Mouse (Mus musculus): Measurements from ENCODE around the gene Ankrd6. TPM values are rescaled to one million over a fixed set of nuclear protein-coding genes. Genes with fewer than 3 reads are reported as not detected.

The Ankrd6 gene
- polyA plus RNA-seq, 1 experiment from 2014 or later = 27.1 TPM

DNA sequence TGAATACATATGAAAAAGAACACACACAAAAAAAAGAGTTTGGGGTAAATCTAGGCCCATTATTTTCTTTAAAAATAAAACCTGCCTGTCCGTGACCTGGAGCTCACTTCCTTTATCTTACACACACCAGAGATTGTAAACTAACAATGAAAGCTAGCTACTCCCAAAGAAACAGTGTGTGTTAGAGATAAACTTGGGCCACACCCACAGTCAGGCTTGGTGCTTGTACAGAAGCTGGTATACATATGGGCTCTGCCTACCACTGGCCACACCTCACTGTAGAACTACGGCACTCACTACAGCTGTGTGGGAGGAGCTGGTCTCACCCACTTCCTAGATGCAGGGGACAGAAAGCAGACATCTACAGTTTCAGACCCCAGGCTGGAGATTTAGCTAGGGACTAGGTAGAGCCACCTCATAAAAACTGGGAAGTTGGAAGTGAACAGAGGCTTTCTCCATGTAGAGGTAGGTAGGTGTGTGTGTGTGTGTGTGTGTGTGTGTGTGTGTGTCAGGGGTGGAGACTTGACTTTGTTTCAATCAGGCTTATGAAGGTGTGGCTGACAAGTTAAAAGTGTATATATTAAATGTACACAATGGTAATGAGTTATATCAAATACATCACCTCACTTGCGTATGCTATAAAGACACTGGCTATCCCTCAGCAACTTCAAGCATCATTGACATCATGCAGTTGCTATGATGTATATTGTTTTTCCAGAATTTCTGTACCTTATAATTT lies 41.2 kb downstream of the Ankrd6 start:
- H3K4me3 ChIP-seq = no peak overlapping the region
- WGBS = 78% methylated on average over 3 of the region's 3 CpGs
- DNase-seq (ENCODE audit: low spot score) = no peak
- peaks cover 14% of the 10 kb centered on the region for H3K36me3 ChIP-seq
- no peaks in the 10 kb centered on the region for H3K27me3 ChIP-seq (ENCODE audit: insufficient read depth, poor library complexity, severe bottlenecking)
- peaks cover 7% of the 10 kb centered on the region for H3K4me1 ChIP-seq (replicated peaks)
- H3K9me3 ChIP-seq = no peaks in the 10 kb centered on the region
- no peak overlapping the region for H3K27ac ChIP-seq

DNA sequence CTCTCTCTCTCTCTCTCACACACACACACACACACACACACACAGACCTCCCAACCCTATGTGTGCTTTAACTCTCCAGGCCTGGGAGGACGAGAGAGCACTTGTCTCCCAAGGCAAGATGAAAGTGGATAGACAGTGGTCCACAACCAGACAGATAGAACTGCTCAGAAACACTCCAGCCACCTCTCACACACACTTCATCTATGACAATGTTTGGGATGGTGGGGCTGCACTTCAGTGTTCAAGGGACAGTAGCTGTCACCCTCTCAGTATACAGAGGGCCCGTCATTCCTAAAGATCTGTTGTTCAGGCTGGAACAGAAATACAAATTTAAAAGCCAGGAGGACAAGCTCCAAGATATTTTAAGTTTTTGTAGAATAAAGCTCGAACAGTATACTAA lies 43.0 kb downstream of the Ankrd6 start:
- Histone ChIP-seq H3K4me1 (replicated peaks) (peaks cover 8% of the 10 kb centered on the region), H3K27ac (no peak overlapping the region), H3K36me3 (peaks cover 4% of the 10 kb centered on the region; the same call in 1 of the 2 replicates), H3K27me3 (ENCODE audit: insufficient read depth, poor library complexity, severe bottlenecking) (no peaks in the 10 kb centered on the region), H3K9me3 (no peaks in the 10 kb centered on the region), H3K4me3 (no peak overlapping the region)
- WGBS = 81% methylated on average over 3 of the region's 3 CpGs
- no peak for DNase-seq (ENCODE audit: low spot score)

DNA sequence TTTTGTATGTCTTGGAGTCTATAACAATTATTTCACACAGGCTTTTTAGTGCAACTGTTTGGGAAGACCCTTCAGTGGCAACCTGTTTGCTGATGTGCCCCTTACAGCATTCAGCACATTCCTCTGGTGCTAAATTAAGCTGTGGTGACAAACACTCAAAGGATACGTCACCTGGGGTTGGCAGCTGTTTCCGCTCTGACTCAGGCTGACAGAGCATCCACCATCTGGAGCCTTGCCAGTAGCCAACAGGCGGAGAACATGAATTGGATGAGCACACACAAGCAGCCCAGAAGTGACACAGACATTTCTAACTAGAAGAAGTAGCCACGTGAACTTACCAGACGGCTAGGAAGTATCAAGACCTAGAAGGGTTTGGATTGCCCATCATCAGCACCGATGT lies 44.0 kb downstream of the Ankrd6 start:
- no peak for DNase-seq (ENCODE audit: low spot score)

DNA sequence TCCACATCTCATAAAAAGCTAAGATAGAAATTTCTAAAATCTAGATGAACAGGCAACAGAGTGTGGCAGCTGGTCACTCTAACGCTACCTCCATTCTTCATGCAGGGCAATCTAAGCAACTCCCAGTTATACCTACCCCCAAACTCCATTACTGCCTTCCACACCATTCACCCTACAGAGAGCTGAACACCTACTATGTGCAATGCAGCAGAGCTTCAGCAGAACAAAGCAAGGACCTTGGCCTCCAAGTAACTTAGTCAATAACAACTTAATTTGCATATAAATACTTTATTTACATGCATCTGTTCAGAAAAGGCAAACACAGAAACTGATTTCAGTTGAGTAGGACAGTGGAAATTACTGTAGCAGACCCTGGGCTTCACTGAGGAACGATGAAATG lies 44.7 kb downstream of the Ankrd6 start:
- no peak overlapping the region for H3K4me3 ChIP-seq
- WGBS = 97% methylated on average over 2 of the region's 2 CpGs
- H3K27ac ChIP-seq = no peak overlapping the region
- H3K27me3 ChIP-seq (ENCODE audit: insufficient read depth, poor library complexity, severe bottlenecking) = no peaks in the 10 kb centered on the region
- peaks cover 8% of the 10 kb centered on the region for H3K4me1 ChIP-seq (replicated peaks)
- H3K9me3 ChIP-seq = no peaks in the 10 kb centered on the region
- no peak for DNase-seq (ENCODE audit: low spot score)
- H3K36me3 ChIP-seq = peaks cover 8% of the 10 kb centered on the region; the same call in 1 of the 2 replicates

More for the DNA sequence above, 44.0 kb downstream of the Ankrd6 start:
- Histone ChIP-seq H3K9me3 (no peaks in the 10 kb centered on the region), H3K4me3 (no peak overlapping the region), H3K4me1 (replicated peaks) (peaks cover 8% of the 10 kb centered on the region), H3K27me3 (ENCODE audit: insufficient read depth, poor library complexity, severe bottlenecking) (no peaks in the 10 kb centered on the region), H3K36me3 (peaks cover 8% of the 10 kb centered on the region; the same call in 1 of the 2 replicates), H3K27ac (no peak overlapping the region)
- 88% methylated on average over 6 of the region's 6 CpGs for WGBS

DNA sequence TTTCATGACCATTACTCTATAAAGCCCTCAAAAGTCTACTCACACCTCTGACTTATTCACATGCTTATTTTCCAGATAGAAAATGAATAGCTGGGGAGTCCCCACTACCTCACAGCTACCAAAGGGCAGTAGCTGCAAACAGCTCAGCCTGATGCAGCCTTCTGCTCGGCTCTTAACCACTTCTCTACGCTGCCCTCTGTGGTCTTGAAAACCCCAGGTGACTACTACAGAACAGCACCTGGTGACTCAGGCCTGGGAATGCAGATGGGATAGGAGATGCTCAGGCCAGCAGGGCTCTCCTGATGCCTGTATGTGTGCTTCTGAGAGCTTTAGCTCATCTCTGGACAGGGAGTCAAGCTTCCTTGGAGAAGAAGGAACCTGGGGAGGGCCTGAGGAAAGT lies 45.3 kb downstream of the Ankrd6 start:
- DNase-seq (ENCODE audit: low spot score) = no peak
- H3K27me3 ChIP-seq (ENCODE audit: insufficient read depth, poor library complexity, severe bottlenecking) = no peaks in the 10 kb centered on the region
- peaks cover 8% of the 10 kb centered on the region for H3K4me1 ChIP-seq (replicated peaks)
- H3K9me3 ChIP-seq = no peaks in the 10 kb centered on the region
- peaks cover 6% of the 10 kb centered on the region; the same call in 1 of the 2 replicates for H3K36me3 ChIP-seq
- H3K4me3 ChIP-seq = no peak overlapping the region
- H3K27ac ChIP-seq = no peak overlapping the region
- WGBS = 84% methylated on average over 2 of the region's 2 CpGs

DNA sequence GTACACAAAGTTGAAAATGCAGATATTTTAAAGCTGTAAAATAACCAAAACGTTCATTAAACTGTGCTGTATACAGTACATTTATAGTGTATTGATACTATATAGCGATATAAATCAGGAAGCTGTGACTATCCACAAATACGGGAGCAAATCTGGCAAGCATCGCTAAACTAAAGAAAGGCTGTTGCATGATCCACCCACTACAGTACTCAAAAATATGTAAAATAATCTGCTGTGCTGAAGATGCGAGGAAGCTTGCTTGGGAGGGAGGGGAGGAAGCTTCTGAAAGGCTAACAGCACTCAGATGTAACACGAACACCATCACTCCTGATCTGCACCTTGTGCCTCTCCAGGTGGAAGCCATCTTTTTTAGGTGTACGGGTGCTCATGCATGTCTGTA lies 46.8 kb downstream of the Ankrd6 start:
- Histone ChIP-seq H3K4me3 (no peak overlapping the region), H3K27ac (no peak overlapping the region), H3K36me3 (peaks cover 4% of the 10 kb centered on the region; the same call in 1 of the 2 replicates), H3K9me3 (no peaks in the 10 kb centered on the region), H3K27me3 (ENCODE audit: insufficient read depth, poor library complexity, severe bottlenecking) (no peaks in the 10 kb centered on the region), H3K4me1 (replicated peaks) (peaks cover 8% of the 10 kb centered on the region)
- no peak for DNase-seq (ENCODE audit: low spot score)
- WGBS = 93% methylated on average over 7 of the region's 7 CpGs

DNA sequence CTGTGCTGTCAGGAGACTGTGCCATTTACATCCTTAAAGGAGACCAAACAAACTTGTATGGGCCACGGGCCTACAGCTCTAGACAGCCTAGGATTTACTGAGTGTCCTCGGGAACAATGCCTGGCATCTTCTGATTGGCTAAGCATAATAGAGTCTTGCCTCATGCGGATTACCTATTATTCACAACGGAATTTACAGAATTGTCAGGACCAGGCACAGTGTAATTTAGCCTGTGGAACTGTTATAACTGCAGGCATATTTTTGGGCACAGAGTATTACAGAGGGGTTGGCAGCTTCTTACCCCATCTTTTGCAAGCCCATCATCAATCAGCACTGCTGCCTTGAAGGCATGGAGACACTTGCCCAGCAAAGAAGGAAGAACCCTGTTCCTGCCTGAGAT lies 51.6 kb downstream of the Ankrd6 start:
- H3K36me3 ChIP-seq = peaks cover 26% of the 10 kb centered on the region
- no peaks in the 10 kb centered on the region for H3K27me3 ChIP-seq (ENCODE audit: insufficient read depth, poor library complexity, severe bottlenecking)
- DNase-seq (ENCODE audit: low spot score) = no peak
- H3K4me3 ChIP-seq = no peak overlapping the region
- no peaks in the 10 kb centered on the region for H3K4me1 ChIP-seq (replicated peaks)
- no peak overlapping the region for H3K27ac ChIP-seq
- WGBS = 63% methylated on average over 4 of the region's 4 CpGs
- peaks cover 12% of the 10 kb centered on the region for H3K9me3 ChIP-seq

DNA sequence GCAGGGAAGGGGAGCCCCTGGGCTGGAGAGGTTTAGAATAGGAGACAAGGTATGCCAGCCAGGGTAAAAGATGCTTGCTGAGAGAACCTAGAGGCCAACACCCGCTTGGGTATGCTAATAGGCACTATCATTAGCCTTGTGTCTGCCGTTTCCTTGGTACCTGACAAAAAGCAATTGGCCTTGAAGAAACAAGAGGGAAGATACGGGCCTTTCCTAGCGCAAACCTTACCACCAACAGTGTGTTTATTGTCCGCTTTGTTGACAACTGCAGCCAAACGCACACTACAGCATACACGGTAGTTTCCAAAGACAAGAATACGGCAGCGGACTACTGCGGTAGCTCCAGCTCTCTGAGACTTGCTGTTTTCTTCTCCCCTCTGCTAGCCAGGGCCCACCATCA lies 59.3 kb downstream of the Ankrd6 start:
- Histone ChIP-seq H3K4me3 (no peak overlapping the region), H3K27ac (no peak overlapping the region), H3K36me3 (peaks cover 25% of the 10 kb centered on the region), H3K9me3 (peaks cover 20% of the 10 kb centered on the region), H3K4me1 (replicated peaks) (peaks cover 24% of the 10 kb centered on the region), H3K27me3 (ENCODE audit: insufficient read depth, poor library complexity, severe bottlenecking) (no peaks in the 10 kb centered on the region)
- no peak for DNase-seq (ENCODE audit: low spot score)
- 87% methylated on average over 10 of the region's 10 CpGs for WGBS

DNA sequence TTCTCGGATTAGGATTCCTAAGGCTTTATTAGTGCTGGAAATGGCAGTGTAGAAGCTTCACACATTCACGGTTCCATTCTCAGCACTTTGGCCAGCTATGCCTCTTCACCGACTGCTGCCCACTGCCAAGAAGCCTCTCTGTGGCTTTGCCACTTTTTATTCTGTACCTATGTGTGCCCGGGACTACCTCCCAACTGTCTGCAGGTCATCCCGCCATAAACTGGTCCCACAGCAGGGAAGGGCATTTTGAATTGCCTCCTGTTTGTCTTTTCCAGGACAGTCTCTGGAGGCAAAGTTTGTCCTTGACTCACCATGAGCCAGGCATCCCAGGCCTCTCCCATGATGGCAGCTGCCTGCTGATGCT lies 59.9 kb downstream of the Ankrd6 start:
- WGBS = 88% methylated on average over 5 of the region's 5 CpGs
- H3K27me3 ChIP-seq (ENCODE audit: insufficient read depth, poor library complexity, severe bottlenecking) = no peaks in the 10 kb centered on the region
- no peak for DNase-seq (ENCODE audit: low spot score)

DNA sequence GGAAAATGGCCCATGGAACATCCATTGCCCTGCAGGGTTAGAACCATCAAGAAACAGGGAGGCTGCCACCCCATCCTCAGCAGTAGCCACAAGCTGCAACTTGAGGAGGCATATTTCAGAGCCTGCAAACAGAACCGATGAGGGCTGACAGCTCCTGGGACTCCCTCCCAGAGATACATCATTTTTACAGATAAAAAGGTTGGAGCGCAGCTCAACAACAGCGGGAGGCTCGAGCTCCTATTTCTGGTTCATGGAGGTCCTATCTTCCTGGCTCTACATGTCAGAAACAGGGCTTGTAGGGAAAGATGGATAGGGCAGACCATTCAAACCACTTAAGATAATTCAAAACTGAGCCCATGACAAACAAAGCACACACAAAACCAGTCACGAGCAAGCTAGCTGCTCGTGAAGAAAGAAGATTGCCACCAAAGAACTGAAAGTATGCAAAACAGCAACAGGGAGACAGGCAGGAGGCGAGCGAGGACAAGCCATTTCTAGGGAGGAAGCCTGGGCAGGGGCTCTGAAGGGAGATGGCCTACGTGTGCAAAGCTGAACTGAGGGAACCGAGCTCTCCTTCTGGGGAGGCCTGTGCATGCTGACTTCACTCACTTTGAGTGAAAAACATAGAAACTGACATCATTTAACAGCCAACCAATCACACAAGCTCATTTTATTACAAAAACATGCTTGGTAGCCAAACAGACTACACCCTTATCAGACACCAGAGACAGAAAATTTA lies 60.5 kb downstream of the Ankrd6 start:
- H3K4me3 ChIP-seq = no peak overlapping the region
- 67% methylated on average over 10 of the region's 10 CpGs for WGBS
- H3K27ac ChIP-seq = 0 out of 2 replicates have a peak overlapping the region, but pooled peaks have one; percentile 41
- DNase-seq (ENCODE audit: low spot score) = no peak
- peaks cover 24% of the 10 kb centered on the region for H3K4me1 ChIP-seq (replicated peaks)
- no peaks in the 10 kb centered on the region for H3K27me3 ChIP-seq (ENCODE audit: insufficient read depth, poor library complexity, severe bottlenecking)
- H3K9me3 ChIP-seq = peaks cover 19% of the 10 kb centered on the region
- peaks cover 24% of the 10 kb centered on the region for H3K36me3 ChIP-seq

More for the DNA sequence above, 59.9 kb downstream of the Ankrd6 start:
- Histone ChIP-seq H3K4me1 (replicated peaks) (peaks cover 24% of the 10 kb centered on the region), H3K27ac (no peak overlapping the region), H3K36me3 (peaks cover 25% of the 10 kb centered on the region), H3K9me3 (peaks cover 20% of the 10 kb centered on the region), H3K4me3 (no peak overlapping the region)

DNA sequence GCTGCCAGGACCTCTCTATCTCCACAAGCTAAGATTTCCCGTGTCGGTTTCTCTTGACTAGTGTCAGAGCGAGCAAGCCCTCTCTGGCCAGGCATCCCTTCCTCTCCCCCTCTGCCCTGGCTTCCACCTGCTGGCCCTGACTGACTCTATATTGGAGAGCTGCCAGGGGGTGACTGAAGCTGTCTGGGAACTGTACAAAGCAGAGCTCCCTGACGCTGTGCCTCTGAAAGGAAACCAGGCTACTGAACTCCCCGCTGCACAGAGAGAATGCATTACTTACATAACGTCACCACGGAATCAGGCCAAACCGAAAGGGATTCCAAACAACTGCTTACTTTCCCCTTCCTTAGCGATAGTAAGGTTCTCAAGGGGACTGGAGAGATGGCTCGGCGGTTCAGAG lies 61.4 kb downstream of the Ankrd6 start:
- H3K27me3 ChIP-seq (ENCODE audit: insufficient read depth, poor library complexity, severe bottlenecking) = no peaks in the 10 kb centered on the region
- H3K9me3 ChIP-seq = peaks cover 10% of the 10 kb centered on the region

DNA sequence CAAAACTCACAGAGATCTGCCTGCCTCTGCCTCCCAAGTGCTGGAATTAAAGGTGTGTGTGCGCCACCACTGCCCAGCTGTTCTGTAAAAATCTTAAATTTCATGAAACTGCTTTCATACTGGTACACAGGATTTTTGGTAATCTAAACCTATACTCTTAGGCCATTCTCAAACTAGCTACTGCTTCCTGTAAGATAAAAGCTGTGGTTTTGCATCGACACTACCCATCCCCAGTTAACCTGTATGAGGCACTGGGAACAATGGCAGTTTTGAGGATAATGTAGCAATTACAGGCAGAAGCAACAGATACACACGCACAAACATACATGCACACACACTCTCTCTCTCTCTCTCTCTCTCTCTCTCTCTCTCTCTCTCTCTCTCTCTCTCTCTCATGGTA lies 64.2 kb downstream of the Ankrd6 start:
- no peak for DNase-seq (ENCODE audit: low spot score)
- peaks cover 23% of the 10 kb centered on the region for H3K4me1 ChIP-seq (replicated peaks)
- no peak overlapping the region for H3K4me3 ChIP-seq
- WGBS = 96% methylated on average over 3 of the region's 3 CpGs
- no peaks in the 10 kb centered on the region for H3K27me3 ChIP-seq (ENCODE audit: insufficient read depth, poor library complexity, severe bottlenecking)
- peaks cover 19% of the 10 kb centered on the region for H3K36me3 ChIP-seq
- H3K9me3 ChIP-seq = no peaks in the 10 kb centered on the region
- H3K27ac ChIP-seq = no peak overlapping the region

More for the DNA sequence above, 61.4 kb downstream of the Ankrd6 start:
- no peak overlapping the region for H3K4me3 ChIP-seq
- peak overlapping the region; percentile 41; the same call in 1 of the 2 replicates for H3K27ac ChIP-seq
- H3K4me1 ChIP-seq (replicated peaks) = peaks cover 24% of the 10 kb centered on the region
- peaks cover 15% of the 10 kb centered on the region for H3K36me3 ChIP-seq
- no peak for DNase-seq (ENCODE audit: low spot score)
- WGBS = 74% methylated on average over 11 of the region's 11 CpGs

DNA sequence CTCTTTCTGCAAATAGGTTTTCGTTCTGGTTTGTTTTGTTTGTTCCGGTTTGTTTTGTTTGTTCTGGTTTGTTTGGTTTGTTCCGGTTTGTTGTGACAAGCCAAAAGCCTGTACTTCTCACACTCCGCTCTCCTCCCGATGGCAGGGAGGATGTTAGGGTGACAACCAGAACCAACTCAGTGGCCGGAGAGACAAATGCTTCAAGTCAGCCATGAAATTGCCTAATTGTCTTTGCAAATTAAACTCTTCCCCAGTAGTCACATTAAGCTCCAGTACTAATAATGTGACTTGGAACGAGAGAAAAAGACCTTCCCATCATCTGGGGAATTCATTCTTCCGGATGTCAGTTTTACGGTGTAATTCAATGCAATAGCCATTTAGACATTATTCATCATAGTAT lies 66.0 kb downstream of the Ankrd6 start:
- no peaks in the 10 kb centered on the region for H3K9me3 ChIP-seq
- no peak for DNase-seq (ENCODE audit: low spot score)
- no peak overlapping the region for H3K4me3 ChIP-seq

More for the DNA sequence above, 66.0 kb downstream of the Ankrd6 start:
- no peaks in the 10 kb centered on the region for H3K27me3 ChIP-seq (ENCODE audit: insufficient read depth, poor library complexity, severe bottlenecking)
- 55% methylated on average over 9 of the region's 9 CpGs for WGBS
- H3K27ac ChIP-seq = no peak overlapping the region
- H3K4me1 ChIP-seq (replicated peaks) = peaks cover 6% of the 10 kb centered on the region; the same call in 1 of the 2 replicates
- peaks cover 19% of the 10 kb centered on the region for H3K36me3 ChIP-seq
